Mouse (Mus musculus): Measurements from ENCODE around the gene Itga3. TPM values are rescaled to one million over a fixed set of nuclear protein-coding genes. Genes with fewer than 3 reads are reported as not detected.
A peak's percentile ranks its signal among the peaks of the same experiment; 100 is the strongest.

Itga3 gene
- polyA plus RNA-seq, 1 experiment from 2014 or later = 16.6 TPM

DNA sequence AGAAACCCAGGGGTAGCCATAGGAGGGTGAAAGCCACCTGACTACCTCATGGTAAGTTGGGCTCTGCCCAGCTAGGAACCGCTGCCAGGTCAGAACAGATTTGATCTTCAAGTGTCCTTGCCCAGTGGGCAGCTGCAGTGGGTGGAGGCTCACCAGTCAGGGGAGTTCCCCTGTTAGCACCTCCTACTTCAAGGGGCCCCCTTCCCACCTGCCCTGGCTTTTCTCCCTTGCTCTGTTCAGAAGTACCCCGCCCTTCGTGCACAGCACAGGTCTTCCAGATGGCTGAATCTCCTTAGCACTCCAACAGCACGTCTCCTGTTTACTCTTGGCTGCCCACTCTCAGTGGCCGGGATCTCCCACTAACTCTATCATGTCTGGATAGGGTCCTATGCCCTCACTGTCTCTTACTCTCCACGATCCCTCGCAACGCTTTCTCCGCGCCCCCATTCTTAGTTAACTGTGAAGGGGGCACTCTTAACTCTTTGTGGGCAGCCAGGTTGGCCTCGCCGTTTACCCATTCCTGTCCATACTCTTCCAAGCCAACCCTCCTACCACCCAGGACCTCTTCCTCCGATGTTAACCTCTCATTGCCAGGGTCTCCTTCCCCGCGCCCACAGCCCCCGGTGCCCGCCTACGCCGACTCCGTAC lies 36.0 kb downstream of the Itga3 start:
- Histone ChIP-seq H3K9me3 (replicated peaks; ENCODE audit: control insufficient read depth, low read length, poor library complexity, severe bottlenecking) (no peaks in the 10 kb centered on the region), H3K4me2 (ENCODE audit: low read length) (peak overlapping the region; percentile 75)
- peak; percentile 34 for ATAC-seq

DNA sequence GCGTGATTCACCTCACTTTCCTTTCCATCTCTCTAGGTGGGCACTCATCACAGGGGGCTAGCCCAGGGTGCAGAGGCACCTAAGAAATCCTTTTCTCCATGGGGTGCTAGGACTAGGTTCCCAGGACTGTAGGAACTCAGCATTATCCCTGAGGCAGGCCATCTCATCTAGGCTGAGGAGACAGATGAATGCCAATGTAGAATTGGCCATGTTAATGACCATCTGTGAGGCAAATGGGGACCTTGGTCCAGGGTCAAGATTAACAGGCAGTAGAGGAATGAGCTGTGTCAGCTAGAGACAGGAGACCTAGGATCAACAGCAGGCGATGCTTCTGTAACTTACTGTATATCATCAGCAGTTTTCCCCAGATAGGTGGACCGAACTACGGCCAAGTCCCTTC lies 36.8 kb downstream of the Itga3 start:
- WGBS = 89% methylated on average over 4 of the region's 4 CpGs

More for the DNA sequence above, 36.0 kb downstream of the Itga3 start:
- Histone ChIP-seq H3K27me3 (ENCODE audit: control insufficient read depth, insufficient read depth, low read depth, low read length) (no peaks in the 10 kb centered on the region), H3K27ac (ENCODE audit: low read length) (peak overlapping the region; percentile 47), H3K36me3 (ENCODE audit: control insufficient read depth, insufficient read depth, low read length) (peaks cover 3% of the 10 kb centered on the region; the same call in 1 of the 2 replicates), H3K4me3 (ENCODE audit: low read depth, low read length) (peak overlapping the region; percentile 71), H3K4me1 (ENCODE audit: control insufficient read depth, insufficient read depth, low read length) (peaks cover 14% of the 10 kb centered on the region), H3K9ac (ENCODE audit: low read depth, low read length) (peak overlapping the region; percentile 67)
- WGBS = under 1% methylated on average over 20 of the region's 20 CpGs

DNA sequence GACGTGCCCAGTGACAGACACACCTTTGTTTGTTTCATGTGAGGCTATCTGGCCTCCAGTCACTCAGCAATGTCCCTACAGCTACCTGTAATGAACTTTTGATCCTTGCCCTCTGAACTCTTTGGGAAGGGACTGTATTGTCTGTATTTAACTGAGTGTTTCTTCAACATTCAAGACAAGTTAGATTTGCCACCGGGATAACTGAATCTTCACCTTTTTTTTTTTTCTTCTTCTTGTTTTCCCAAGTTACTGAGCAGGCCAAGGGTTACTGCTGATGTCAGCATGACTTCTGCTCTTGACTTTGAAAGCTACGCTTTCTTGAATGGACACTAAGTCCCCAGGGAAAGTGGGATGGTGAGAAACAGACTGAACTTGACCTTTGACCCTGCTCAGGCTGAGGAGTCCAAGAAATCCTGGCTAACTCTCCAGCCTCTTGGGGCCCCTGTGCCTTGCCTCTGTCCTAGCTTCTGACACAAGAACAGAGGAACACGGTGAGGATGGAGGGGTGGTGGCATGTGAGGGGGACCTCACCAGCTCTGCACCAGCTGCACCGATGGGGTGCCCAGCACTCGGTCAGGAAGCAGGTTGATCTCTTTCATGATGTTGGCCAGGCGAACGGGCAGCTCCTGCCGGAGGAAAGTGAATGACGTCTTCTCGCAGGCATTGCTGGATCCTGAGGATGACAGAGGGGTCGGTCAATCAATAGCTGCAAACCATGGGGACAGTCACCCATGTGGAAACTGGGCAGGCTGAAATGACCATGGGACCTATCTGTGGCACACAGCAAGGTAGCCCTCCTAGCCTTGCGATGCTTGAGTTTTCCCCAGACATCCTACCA lies 37.6 kb downstream of the Itga3 start:
- 78% methylated on average over 13 of the region's 13 CpGs for WGBS

More for the DNA sequence above, 36.8 kb downstream of the Itga3 start:
- H3K9me3 ChIP-seq (replicated peaks; ENCODE audit: control insufficient read depth, low read length, poor library complexity, severe bottlenecking) = no peaks in the 10 kb centered on the region
- peaks cover 14% of the 10 kb centered on the region for H3K4me1 ChIP-seq (ENCODE audit: control insufficient read depth, insufficient read depth, low read length)
- no peak overlapping the region for H3K4me3 ChIP-seq (ENCODE audit: low read depth, low read length)
- ATAC-seq = no peak
- no peak overlapping the region for H3K9ac ChIP-seq (ENCODE audit: low read depth, low read length)
- H3K4me2 ChIP-seq (ENCODE audit: low read length) = no peak overlapping the region; the same call in 1 of the 2 replicates
- H3K27me3 ChIP-seq (ENCODE audit: control insufficient read depth, insufficient read depth, low read depth, low read length) = no peaks in the 10 kb centered on the region
- H3K27ac ChIP-seq (ENCODE audit: low read length) = no peak overlapping the region
- peaks cover 1% of the 10 kb centered on the region; the same call in 1 of the 2 replicates for H3K36me3 ChIP-seq (ENCODE audit: control insufficient read depth, insufficient read depth, low read length)

DNA sequence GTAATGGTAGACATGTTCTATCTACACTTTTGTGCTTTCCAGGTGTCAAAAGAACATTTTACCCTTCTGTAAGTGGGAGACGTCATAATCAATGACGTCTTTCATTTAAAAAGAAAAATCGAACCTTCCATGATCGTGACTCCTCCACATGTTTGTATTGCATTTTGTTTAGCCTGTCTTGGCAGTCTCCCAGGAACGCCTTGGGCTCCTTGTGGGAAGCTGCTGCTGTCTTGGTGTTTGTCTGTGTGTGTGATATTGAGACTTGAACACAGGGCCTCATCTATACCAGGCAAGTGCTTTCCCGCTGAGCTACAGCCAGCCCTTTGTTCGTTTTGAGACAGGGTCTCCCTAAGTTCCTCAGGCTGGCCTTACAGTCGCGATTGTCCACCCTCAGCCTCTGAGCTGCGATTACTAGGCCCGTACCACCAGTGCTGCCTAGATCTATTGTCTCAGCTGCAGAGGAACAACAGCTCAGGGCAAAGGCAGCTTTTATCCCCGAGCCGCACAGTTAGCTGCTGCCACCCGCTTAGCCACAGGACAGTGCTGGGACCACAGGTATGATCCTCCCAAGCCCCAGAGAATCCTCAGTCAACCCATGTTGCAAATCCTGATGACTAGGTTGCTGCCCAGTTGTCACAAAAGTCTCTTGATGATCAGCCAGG lies 38.3 kb downstream of the Itga3 start:
- 69% methylated on average over 14 of the region's 14 CpGs for WGBS
- H3K27me3 ChIP-seq (ENCODE audit: control insufficient read depth, insufficient read depth, low read depth, low read length) = no peaks in the 10 kb centered on the region
- H3K4me3 ChIP-seq (ENCODE audit: low read depth, low read length) = no peak overlapping the region

More for the DNA sequence above, 37.6 kb downstream of the Itga3 start:
- no peak overlapping the region for H3K9ac ChIP-seq (ENCODE audit: low read depth, low read length)
- no peak for ATAC-seq
- no peak overlapping the region for H3K4me3 ChIP-seq (ENCODE audit: low read depth, low read length)
- no peak overlapping the region for H3K4me2 ChIP-seq (ENCODE audit: low read length)
- H3K36me3 ChIP-seq (ENCODE audit: control insufficient read depth, insufficient read depth, low read length) = no peaks in the 10 kb centered on the region; the same call in 1 of the 2 replicates
- H3K4me1 ChIP-seq (ENCODE audit: control insufficient read depth, insufficient read depth, low read length) = peaks cover 14% of the 10 kb centered on the region
- H3K9me3 ChIP-seq (replicated peaks; ENCODE audit: control insufficient read depth, low read length, poor library complexity, severe bottlenecking) = no peaks in the 10 kb centered on the region
- H3K27ac ChIP-seq (ENCODE audit: low read length) = no peak overlapping the region
- H3K27me3 ChIP-seq (ENCODE audit: control insufficient read depth, insufficient read depth, low read depth, low read length) = no peaks in the 10 kb centered on the region

DNA sequence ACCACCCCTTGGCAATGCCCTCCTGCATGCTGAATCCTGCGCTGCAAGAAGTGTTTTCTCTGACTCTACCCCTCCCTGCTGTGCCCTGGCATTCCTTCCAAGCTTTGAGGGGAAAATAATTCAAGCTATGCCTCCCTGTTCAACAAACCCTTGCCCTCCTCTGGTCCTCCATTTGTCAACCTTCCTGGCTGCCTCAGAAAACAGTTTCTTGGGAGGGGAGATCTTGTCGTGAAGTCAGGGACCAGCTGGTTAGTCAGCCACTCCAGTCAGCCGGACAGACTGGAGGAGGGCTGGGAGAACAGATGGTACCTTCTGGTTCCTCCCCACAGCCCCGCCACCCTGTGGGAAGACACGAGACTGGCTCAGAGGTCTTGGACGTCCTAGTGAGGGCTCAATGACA lies 39.3 kb downstream of the Itga3 start:
- Histone ChIP-seq H3K9ac (ENCODE audit: low read depth, low read length) (no peak overlapping the region), H3K4me1 (ENCODE audit: control insufficient read depth, insufficient read depth, low read length) (peaks cover 14% of the 10 kb centered on the region), H3K9me3 (replicated peaks; ENCODE audit: control insufficient read depth, low read length, poor library complexity, severe bottlenecking) (no peaks in the 10 kb centered on the region), H3K27me3 (ENCODE audit: control insufficient read depth, insufficient read depth, low read depth, low read length) (no peaks in the 10 kb centered on the region), H3K4me2 (ENCODE audit: low read length) (no peak overlapping the region), H3K4me3 (ENCODE audit: low read depth, low read length) (no peak overlapping the region), H3K36me3 (ENCODE audit: control insufficient read depth, insufficient read depth, low read length) (no peaks in the 10 kb centered on the region), H3K27ac (ENCODE audit: low read length) (no peak overlapping the region)
- no peak for ATAC-seq
- 46% methylated on average over 6 of the region's 6 CpGs for WGBS

More for the DNA sequence above, 38.3 kb downstream of the Itga3 start:
- no peak for ATAC-seq
- H3K9ac ChIP-seq (ENCODE audit: low read depth, low read length) = no peak overlapping the region
- no peak overlapping the region for H3K4me2 ChIP-seq (ENCODE audit: low read length)
- H3K4me1 ChIP-seq (ENCODE audit: control insufficient read depth, insufficient read depth, low read length) = peaks cover 14% of the 10 kb centered on the region
- H3K36me3 ChIP-seq (ENCODE audit: control insufficient read depth, insufficient read depth, low read length) = no peaks in the 10 kb centered on the region
- no peaks in the 10 kb centered on the region for H3K9me3 ChIP-seq (replicated peaks; ENCODE audit: control insufficient read depth, low read length, poor library complexity, severe bottlenecking)
- no peak overlapping the region for H3K27ac ChIP-seq (ENCODE audit: low read length)

DNA sequence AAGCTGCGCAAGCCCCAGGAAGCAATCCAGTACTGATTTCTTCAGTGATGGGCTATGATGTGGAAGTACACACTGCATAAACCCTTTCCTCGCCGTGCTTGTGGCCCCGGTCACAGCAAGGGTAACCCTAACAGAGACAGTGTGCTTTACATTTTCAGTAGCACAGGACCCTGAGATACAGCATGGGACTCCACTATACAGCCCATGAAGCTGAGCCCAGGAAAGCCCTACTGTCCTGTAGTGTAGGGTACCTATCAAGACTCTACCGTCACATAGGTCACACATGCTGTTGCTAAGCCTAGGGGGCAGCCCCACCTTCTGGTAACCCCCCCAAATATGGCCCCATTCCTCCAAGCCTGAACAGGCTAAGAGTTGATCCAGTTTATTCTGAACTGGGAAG lies 40.1 kb downstream of the Itga3 start:
- H3K9me3 ChIP-seq (replicated peaks; ENCODE audit: control insufficient read depth, low read length, poor library complexity, severe bottlenecking) = no peaks in the 10 kb centered on the region
- no peaks in the 10 kb centered on the region for H3K27me3 ChIP-seq (ENCODE audit: control insufficient read depth, insufficient read depth, low read depth, low read length)
- H3K9ac ChIP-seq (ENCODE audit: low read depth, low read length) = no peak overlapping the region
- no peak overlapping the region for H3K4me3 ChIP-seq (ENCODE audit: low read depth, low read length)
- H3K4me1 ChIP-seq (ENCODE audit: control insufficient read depth, insufficient read depth, low read length) = peaks cover 8% of the 10 kb centered on the region
- no peak overlapping the region for H3K4me2 ChIP-seq (ENCODE audit: low read length)
- no peak for ATAC-seq
- WGBS = 94% methylated on average over 5 of the region's 5 CpGs
- no peak overlapping the region for H3K27ac ChIP-seq (ENCODE audit: low read length)
- no peaks in the 10 kb centered on the region for H3K36me3 ChIP-seq (ENCODE audit: control insufficient read depth, insufficient read depth, low read length)

DNA sequence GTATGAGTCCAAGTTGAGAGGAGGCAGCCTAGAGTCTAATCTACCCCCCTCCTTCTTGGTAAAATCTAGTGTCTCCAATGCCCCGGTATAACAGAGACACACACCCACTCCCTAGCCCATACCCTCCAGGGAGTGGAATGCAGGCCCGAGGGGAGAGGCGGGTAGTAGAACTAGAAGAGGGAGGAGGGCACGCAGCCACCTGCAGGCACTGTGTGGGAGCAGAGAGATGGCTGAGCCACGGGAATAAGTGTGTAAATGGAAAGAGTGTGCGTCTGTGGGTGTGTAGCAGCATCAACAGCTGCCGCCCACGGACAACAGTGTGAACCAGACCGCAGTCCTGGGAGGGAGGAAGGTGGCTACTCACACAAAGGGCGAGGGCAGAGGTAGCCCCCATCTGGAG lies 41.7 kb downstream of the Itga3 start:
- H3K9me3 ChIP-seq (replicated peaks; ENCODE audit: control insufficient read depth, low read length, poor library complexity, severe bottlenecking) = no peaks in the 10 kb centered on the region
- ATAC-seq = no peak
- H3K27ac ChIP-seq (ENCODE audit: low read length) = no peak overlapping the region
- no peaks in the 10 kb centered on the region for H3K27me3 ChIP-seq (ENCODE audit: control insufficient read depth, insufficient read depth, low read depth, low read length)
- H3K4me2 ChIP-seq (ENCODE audit: low read length) = no peak overlapping the region
- H3K4me3 ChIP-seq (ENCODE audit: low read depth, low read length) = no peak overlapping the region
- H3K9ac ChIP-seq (ENCODE audit: low read depth, low read length) = no peak overlapping the region
- H3K36me3 ChIP-seq (ENCODE audit: control insufficient read depth, insufficient read depth, low read length) = no peaks in the 10 kb centered on the region
- no peaks in the 10 kb centered on the region for H3K4me1 ChIP-seq (ENCODE audit: control insufficient read depth, insufficient read depth, low read length)
- 70% methylated on average over 10 of the region's 10 CpGs for WGBS

DNA sequence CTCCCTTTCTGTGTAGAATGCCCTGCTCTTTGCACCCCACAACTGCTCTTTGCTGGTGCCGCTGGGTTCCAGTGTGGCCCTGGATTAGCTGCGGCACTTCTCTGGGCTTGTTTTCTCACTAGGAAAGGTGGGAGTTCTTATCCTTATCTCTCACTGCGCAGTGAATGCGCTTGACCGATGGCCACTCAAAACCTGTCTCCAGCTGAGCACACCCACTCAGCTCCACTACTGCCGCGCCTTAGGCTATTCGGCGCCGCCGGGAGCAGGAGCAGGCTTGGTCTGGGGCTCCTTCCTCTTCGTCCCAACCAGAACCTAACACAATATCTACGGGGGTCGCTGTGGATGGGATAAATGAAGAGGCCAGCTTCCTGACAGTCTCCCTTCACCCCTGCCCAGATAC lies 43.0 kb downstream of the Itga3 start:
- H3K9ac ChIP-seq (ENCODE audit: low read depth, low read length) = no peak overlapping the region
- H3K27ac ChIP-seq (ENCODE audit: low read length) = no peak overlapping the region
- H3K4me1 ChIP-seq (ENCODE audit: control insufficient read depth, insufficient read depth, low read length) = no peaks in the 10 kb centered on the region
- ATAC-seq = no peak
- no peaks in the 10 kb centered on the region for H3K9me3 ChIP-seq (replicated peaks; ENCODE audit: control insufficient read depth, low read length, poor library complexity, severe bottlenecking)
- H3K27me3 ChIP-seq (ENCODE audit: control insufficient read depth, insufficient read depth, low read depth, low read length) = no peaks in the 10 kb centered on the region
- WGBS = 80% methylated on average over 14 of the region's 14 CpGs
- no peak overlapping the region for H3K4me3 ChIP-seq (ENCODE audit: low read depth, low read length)
- no peak overlapping the region for H3K4me2 ChIP-seq (ENCODE audit: low read length)
- no peaks in the 10 kb centered on the region for H3K36me3 ChIP-seq (ENCODE audit: control insufficient read depth, insufficient read depth, low read length)
